Mouse (Mus musculus) limb, embryonic 13.5 days (tissue): Measurements from ENCODE around the gene Olfr747. TPM values are rescaled to one million over a fixed set of nuclear protein-coding genes. Genes with fewer than 3 reads are reported as not detected.
"Not testable (repeated sequence)": the region's sequence is repeated elsewhere in the genome, so short reads cannot be mapped to it uniquely, and the experiment has no call there.

Experiments used
- ATAC-seq: fragments of 200-750 bp; cut with Nextera tagmentation; 2 replicates; pipeline ENCODE4 v1.8.0; 2017; ENCODE audit warnings: low read depth, moderate number of reproducible peaks, moderate TSS enrichment; ENCODE audit not compliant: low FRiP score
- H3K27ac ChIP-seq: fragments of 300-500 bp; sonication (generic); 2 replicates; pipeline ENCODE4 v1.5.1; 2015; ENCODE audit warnings: inconsistent platforms, mild to moderate bottlenecking, moderate library complexity
- H3K27me3 ChIP-seq: fragments of 300-500 bp; sonication (generic); 2 replicates; pipeline ENCODE4 v1.6.1; 2015; ENCODE audit warnings: mild to moderate bottlenecking, inconsistent platforms
- H3K36me3 ChIP-seq: fragments of 300-500 bp; sonication (generic); 2 replicates; pipeline ENCODE4 v1.6.1; 2015; ENCODE audit warnings: inconsistent platforms, mild to moderate bottlenecking, moderate library complexity
- H3K4me1 ChIP-seq: fragments of 300-500 bp; sonication (generic); 2 replicates; pipeline ENCODE4 v1.6.1; 2015; ENCODE audit warnings: inconsistent platforms
- H3K4me2 ChIP-seq: fragments of 300-500 bp; sonication (generic); replicated peaks from 2 replicates; pipeline ENCODE4 v1.6.1; 2015; ENCODE audit warnings: inconsistent platforms, mild to moderate bottlenecking, moderate library complexity
- H3K4me3 ChIP-seq: fragments of 300-500 bp; sonication (generic); 2 replicates; pipeline ENCODE4 v1.5.1; 2015; ENCODE audit warnings: moderate library complexity, mild to moderate bottlenecking, inconsistent platforms
- H3K9ac ChIP-seq: fragments of 300-500 bp; sonication (generic); 2 replicates; pipeline ENCODE4 v1.6.1; 2015; ENCODE audit warnings: mild to moderate bottlenecking, inconsistent platforms
- H3K9me3 ChIP-seq: fragments of 300-500 bp; sonication (generic); 2 replicates; pipeline ENCODE4 v1.6.1; 2016; ENCODE audit warnings: inconsistent platforms
- WGBS: fragments of 180-500 bp; shearing (Covaris S2); methylation state at CpG from one replicate; pipeline ENCODE4 v1.1.7; 2015; 5-methylcytosine and 5-hydroxymethylcytosine counted together
- polyA plus RNA-seq: library from polyadenylated mRNA; unstranded; fragments of >200 nt; fragmentation: Nextera tagmentation; extraction: Ambion mirVana; gene quantifications from 2 replicates; pipeline ENCODE4 v1.2.1, GENCODE M21; 2015

Gene Olfr747
- not detected in 2 replicates for polyA plus RNA-seq

GRCm38 (mm10) chr14:50693106-50693505 lies at the start of gene Olfr747:
Gene Olfr747 (minus strand): TSS chr14:50693206.
- no peaks in the 10 kb centered on the region for H3K9me3 ChIP-seq
- no peak for ATAC-seq
- H3K9ac ChIP-seq, result no peak within 1 kb of the TSS
- no peaks in the 10 kb centered on the region for H3K4me1 ChIP-seq
- H3K27ac ChIP-seq, result no peak within 1 kb of the TSS
- no peaks in the 10 kb centered on the region for H3K36me3 ChIP-seq
- no peak within 1 kb of the TSS for H3K4me2 ChIP-seq
- H3K27me3 ChIP-seq, result no peaks in the 10 kb centered on the region
- no peak within 1 kb of the TSS for H3K4me3 ChIP-seq
- 88% methylated on average over 3 of the region's 3 CpGs for WGBS

- no peaks in the 10 kb centered on the region for H3K9me3 ChIP-seq
- ATAC-seq, result no peak
- 74% methylated on average over 2 of the region's 2 CpGs for WGBS
- no peaks in the 10 kb centered on the region for H3K4me1 ChIP-seq
- H3K9ac ChIP-seq, result no peak overlapping the region
- no peak overlapping the region for H3K27ac ChIP-seq
- no peaks in the 10 kb centered on the region for H3K27me3 ChIP-seq
- H3K4me2 ChIP-seq, result no peak overlapping the region
- no peaks in the 10 kb centered on the region for H3K36me3 ChIP-seq
- no peak overlapping the region for H3K4me3 ChIP-seq
Observed at GRCm38 (mm10) chr14:50741584-50741983, 48.6 kb upstream of the Olfr747 start.

- no peak for ATAC-seq
- 64% methylated on average over 2 of the region's 2 CpGs for WGBS
Observed at GRCm38 (mm10) chr14:50740334-50740733, 47.3 kb upstream of the Olfr747 start.

GRCm38 (mm10) chr14:50722371-50722770 lies 29.4 kb upstream of the Olfr747 start:
- ATAC-seq, H3K9me3 ChIP-seq, H3K4me2 ChIP-seq, H3K27ac ChIP-seq, H3K9ac ChIP-seq, H3K4me1 ChIP-seq, H3K27me3 ChIP-seq, H3K4me3 ChIP-seq, H3K36me3 ChIP-seq: not testable (repeated sequence)
- 70% methylated on average over 4 of the region's 4 CpGs for WGBS

More at GRCm38 (mm10) chr14:50740334-50740733, 47.3 kb upstream of the Olfr747 start:
- Histone ChIP-seq H3K27ac (no peak overlapping the region), H3K9me3 (no peaks in the 10 kb centered on the region), H3K27me3 (no peaks in the 10 kb centered on the region), H3K4me3 (no peak overlapping the region), H3K9ac (no peak overlapping the region), H3K4me2 (no peak overlapping the region), H3K4me1 (no peaks in the 10 kb centered on the region), H3K36me3 (no peaks in the 10 kb centered on the region)

- H3K4me1 ChIP-seq, H3K4me2 ChIP-seq: not testable (repeated sequence)
- 91% methylated on average over 15 of the region's 15 CpGs for WGBS
Observed at GRCm38 (mm10) chr14:50719875-50720274, 26.9 kb upstream of the Olfr747 start.

GRCm38 (mm10) chr14:50707073-50707472 lies 14.1 kb upstream of the Olfr747 start, which contains the start of gene Olfr748:
Gene Olfr748 (plus strand): TSS chr14:50707373.
- Histone ChIP-seq H3K9me3 (no peaks in the 10 kb centered on the region), H3K27ac (no peak within 1 kb of the TSS), H3K4me3 (no peak within 1 kb of the TSS), H3K4me2 (no peak within 1 kb of the TSS), H3K36me3 (no peaks in the 10 kb centered on the region), H3K9ac (no peak within 1 kb of the TSS), H3K27me3 (no peaks in the 10 kb centered on the region), H3K4me1 (no peaks in the 10 kb centered on the region)
- WGBS, result 78% methylated on average over 1 of the region's 1 CpGs
- no peak for ATAC-seq

More at GRCm38 (mm10) chr14:50719875-50720274, 26.9 kb upstream of the Olfr747 start:
- H3K36me3 ChIP-seq, H3K27ac ChIP-seq, ATAC-seq, H3K4me3 ChIP-seq, H3K9me3 ChIP-seq, H3K27me3 ChIP-seq, H3K9ac ChIP-seq: not testable (repeated sequence)

GRCm38 (mm10) chr14:50646783-50647182 lies 46.2 kb downstream of the Olfr747 start, which contains the start of gene Olfr746:
Gene Olfr746 (plus strand): TSS chr14:50647083.
- no peaks in the 10 kb centered on the region for H3K27me3 ChIP-seq
- ATAC-seq, result no peak
- H3K9ac ChIP-seq, result no peak within 1 kb of the TSS
- no peaks in the 10 kb centered on the region for H3K4me1 ChIP-seq
- no peaks in the 10 kb centered on the region for H3K9me3 ChIP-seq
- no peaks in the 10 kb centered on the region for H3K36me3 ChIP-seq
- no peak within 1 kb of the TSS for H3K27ac ChIP-seq
- H3K4me2 ChIP-seq, result no peak within 1 kb of the TSS
- no peak within 1 kb of the TSS for H3K4me3 ChIP-seq

- no peak within 1 kb of the TSS for H3K4me2 ChIP-seq
- ATAC-seq, result no peak
- H3K4me1 ChIP-seq, result no peaks in the 10 kb centered on the region
- 74% methylated on average over 2 of the region's 2 CpGs for WGBS
- no peak within 1 kb of the TSS for H3K4me3 ChIP-seq
- H3K36me3 ChIP-seq, result no peaks in the 10 kb centered on the region
- H3K27ac ChIP-seq, result no peak within 1 kb of the TSS
- no peak within 1 kb of the TSS for H3K9ac ChIP-seq
- H3K27me3 ChIP-seq, result no peaks in the 10 kb centered on the region
- H3K9me3 ChIP-seq, result 0 out of 2 replicates have a peak, but pooled peaks cover 5% of the 10 kb centered on the region
Observed at GRCm38 (mm10) chr14:50639088-50639487, 53.9 kb downstream of the Olfr747 start, which contains the start of gene Olfr745. Gene Olfr745 (plus strand): TSS chr14:50639388.

Other genes starting within 250 kb of the Olfr747 start
- gene Olfr740, start 247.7 kb downstream of the Olfr747 start, polyA plus RNA-seq, result not detected in 2 replicates
- not detected in 2 replicates for gene Olfr741, start 220.5 kb downstream of the Olfr747 start, polyA plus RNA-seq
- not detected in 2 replicates for gene Olfr742, start 189.6 kb downstream of the Olfr747 start, polyA plus RNA-seq
- gene Olfr743, start 171.4 kb downstream of the Olfr747 start, polyA plus RNA-seq, result not detected in 2 replicates
- gene Olfr744, start 78.3 kb downstream of the Olfr747 start, polyA plus RNA-seq, result not detected in 2 replicates
- gene Olfr745, start 53.8 kb downstream of the Olfr747 start, polyA plus RNA-seq, result not detected in 2 replicates
- not detected in 2 replicates for gene Olfr746, start 46.1 kb downstream of the Olfr747 start, polyA plus RNA-seq
- gene Olfr748, start 14.2 kb upstream of the Olfr747 start, polyA plus RNA-seq, result not detected in 2 replicates
- not detected in 2 replicates for gene Olfr749, start 51.9 kb upstream of the Olfr747 start, polyA plus RNA-seq
- gene Ttc5, start 92.3 kb upstream of the Olfr747 start, polyA plus RNA-seq, result 87.1 and 88.5 TPM in 2 replicates
- not detected in 2 replicates for gene Ccnb1ip1, start 114.5 kb upstream of the Olfr747 start, polyA plus RNA-seq
- 67.9 and 69.9 TPM in 2 replicates for gene Parp2, start 114.6 kb upstream of the Olfr747 start, polyA plus RNA-seq
- gene Tep1, start 177.4 kb upstream of the Olfr747 start, polyA plus RNA-seq, result 3.5 and 5.7 TPM in 2 replicates
- 0.08 and 0.10 TPM in 2 replicates for gene Klhl33, start 204.3 kb upstream of the Olfr747 start, polyA plus RNA-seq
- 177 and 184 TPM in 2 replicates for gene Osgep, start 231.7 kb upstream of the Olfr747 start, polyA plus RNA-seq
- gene Apex1, start 231.8 kb upstream of the Olfr747 start, polyA plus RNA-seq, result 286 and 290 TPM in 2 replicates
- 46.8 and 47.4 TPM in 2 replicates for gene Pip4p1, start 237.7 kb upstream of the Olfr747 start, polyA plus RNA-seq
- 51.6 and 56.9 TPM in 2 replicates for gene Pnp, start 237.9 kb upstream of the Olfr747 start, polyA plus RNA-seq